Mouse (Mus musculus) cerebellum, postnatal 25 days (tissue): ENCODE results near the gene Plac9b.
"Not testable (repeated sequence)": the region's sequence is repeated elsewhere in the genome, so short reads cannot be mapped to it uniquely, and the experiment has no call there.

Source experiments
- DNase-seq, 2 experiments: peaks; one replicate each; pipeline ENCODE4 v3.0.0; 2021; ENCODE audit warnings: mixed read lengths in 2 of 2

Gene Plac9b

GRCm38 (mm10) chr14:26182380-26182779, at the start of gene Plac9b:
Gene Plac9b, minus strand, starts transcription at chr14:26182480.
- DNase-seq, result not testable (repeated sequence)

GRCm38 (mm10) chr14:26216233-26217000, 34.1 kb upstream of the Plac9b start:
- DNase-seq, result not testable (repeated sequence)

- DNase-seq, result not testable (repeated sequence)
These were observed 24.6 kb upstream of the Plac9b start, which contains the start of gene Tmem254b for GRCm38 (mm10) chr14:26206926-26207247. Gene Tmem254b, minus strand, starts transcription at chr14:26207041.

GRCm38 (mm10) chr14:26206197-26206925, 24.1 kb upstream of the Plac9b start:
- DNase-seq, result not testable (repeated sequence)

GRCm38 (mm10) chr14:26197851-26198250, 15.6 kb upstream of the Plac9b start:
- DNase-seq, result not testable (repeated sequence)

GRCm38 (mm10) chr14:26188361-26188760, 6.1 kb upstream of the Plac9b start:
- DNase-seq, result not testable (repeated sequence)

- not testable (repeated sequence) for DNase-seq
These were observed 4.4 kb upstream of the Plac9b start for GRCm38 (mm10) chr14:26186638-26187037.

- not testable (repeated sequence) for DNase-seq
These were observed 620 bp downstream of the Plac9b start for GRCm38 (mm10) chr14:26181660-26182059.

GRCm38 (mm10) chr14:26175028-26175427, 7.3 kb downstream of the Plac9b start:
- DNase-seq, result not testable (repeated sequence)

GRCm38 (mm10) chr14:26173955-26174354, 8.3 kb downstream of the Plac9b start:
- not testable (repeated sequence) for DNase-seq

- not testable (repeated sequence) for DNase-seq
These were observed 17.0 kb downstream of the Plac9b start for GRCm38 (mm10) chr14:26165266-26165665.

GRCm38 (mm10) chr14:26162423-26162822, 19.9 kb downstream of the Plac9b start:
- DNase-seq, result not testable (repeated sequence)

GRCm38 (mm10) chr14:26161156-26161555, 21.1 kb downstream of the Plac9b start:
- DNase-seq, result not testable (repeated sequence)

GRCm38 (mm10) chr14:26156032-26156431, 26.2 kb downstream of the Plac9b start:
- not testable (repeated sequence) for DNase-seq

GRCm38 (mm10) chr14:26147095-26147494, 35.2 kb downstream of the Plac9b start:
- DNase-seq, result not testable (repeated sequence)

GRCm38 (mm10) chr14:26119095-26119494, 63.2 kb downstream of the Plac9b start:
- DNase-seq, result not testable (repeated sequence)

GRCm38 (mm10) chr14:26118550-26119000, 63.7 kb downstream of the Plac9b start:
- not testable (repeated sequence) for DNase-seq

- not testable (repeated sequence) for DNase-seq
These were observed 64.1 kb downstream of the Plac9b start, which contains the start of gene Duxbl2 for GRCm38 (mm10) chr14:26118150-26118549. Gene Duxbl2, plus strand, starts transcription at chr14:26118349.
